Mouse (Mus musculus) adrenal gland, postnatal 0 days (tissue): ENCODE data around the gene Duxbl1. TPM values are rescaled to one million over a fixed set of nuclear protein-coding genes. Genes with fewer than 3 reads are reported as not detected.

Experiments
- polyA plus RNA-seq: library from polyadenylated mRNA; unstranded; fragments of >200 nt; fragmentation: Nextera tagmentation; extraction: Ambion mirVana; gene quantifications from 2 replicates; pipeline ENCODE4 v1.2.1, GENCODE M21; 2015

The Duxbl1 gene
- polyA plus RNA-seq, result 0.76 and 0.97 TPM in 2 replicates

DNA sequence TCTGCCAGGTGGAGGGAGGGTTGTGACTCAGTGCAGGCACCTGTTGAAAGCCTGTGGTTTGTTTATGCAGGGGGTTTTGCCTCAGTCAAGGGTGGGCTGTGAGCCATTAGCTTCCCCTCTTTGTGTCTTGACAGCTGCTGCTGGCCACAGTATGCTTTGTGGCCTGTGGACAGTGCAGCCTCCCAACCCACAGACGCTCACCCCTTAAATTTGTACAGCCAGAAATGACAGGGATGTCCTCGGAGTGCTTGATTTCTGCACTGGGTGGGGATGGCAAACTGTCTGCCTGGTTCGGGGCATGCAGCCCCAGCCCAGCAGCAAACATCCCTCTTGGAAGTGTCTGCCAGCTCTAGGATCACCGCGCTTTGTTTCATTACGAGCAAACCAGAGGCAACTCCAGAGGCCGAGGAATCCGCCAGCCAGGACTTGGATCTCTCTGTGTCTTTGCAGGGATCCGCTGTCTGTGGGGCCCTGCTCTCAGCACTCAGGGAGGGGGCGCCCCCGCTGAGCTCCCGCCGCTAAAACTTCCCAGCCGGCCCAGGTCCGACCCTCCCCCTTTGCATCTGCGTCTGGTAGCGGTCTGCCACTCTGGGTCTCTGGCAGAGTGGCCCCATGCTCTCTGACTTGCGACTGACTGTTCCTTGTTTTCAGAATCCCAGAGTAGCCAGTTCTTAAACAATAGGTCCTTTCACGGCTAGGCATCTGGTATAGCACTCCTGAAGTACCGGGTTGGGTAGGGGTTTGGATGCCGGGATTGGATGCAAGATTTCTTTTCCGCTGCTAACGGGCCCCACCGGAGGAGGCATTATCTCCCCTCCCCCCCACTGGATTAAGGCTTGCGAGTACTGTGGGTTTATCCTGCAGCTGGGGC lies at the start of gene Duxbl1:
Gene Duxbl1 (plus strand): TSS at position 207 of the 871 bp plus-strand sequence.

DNA sequence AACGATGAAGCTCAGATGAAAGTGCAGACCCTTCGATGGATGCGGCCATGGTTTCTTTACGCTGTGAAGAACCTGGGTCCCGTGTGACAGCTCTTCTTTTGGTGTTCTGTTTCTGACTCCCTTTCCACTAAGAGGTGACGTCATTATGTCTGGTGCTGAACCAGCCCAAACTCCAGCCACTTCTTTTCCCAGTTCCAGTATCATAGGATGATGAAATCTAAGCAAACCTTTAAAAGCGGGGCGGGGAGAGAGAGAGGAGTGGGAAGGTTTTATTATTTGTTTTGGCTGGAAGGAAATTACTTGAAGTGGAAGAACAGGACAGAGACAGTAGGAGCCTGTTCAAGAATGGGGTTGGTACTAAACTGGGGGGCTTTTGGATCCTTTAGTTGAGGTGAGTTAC lies 40.4 kb upstream of the Duxbl1 start, which contains the start of gene Cphx1:
Gene Cphx1 (plus strand): TSS at position 301 of the 400 bp plus-strand sequence.

Other genes starting within 250 kb of the Duxbl1 start
- 13.5 and 17.1 TPM in 2 replicates for gene Zcchc24, start 209.5 kb upstream of the Duxbl1 start, polyA plus RNA-seq
- gene Anxa11, start 136.4 kb upstream of the Duxbl1 start, polyA plus RNA-seq, result 22.6 and 33.0 TPM in 2 replicates
- 2.5 and 2.9 TPM in 2 replicates for gene Plac9a, start 75.5 kb upstream of the Duxbl1 start, polyA plus RNA-seq
- gene Tmem254a, start 50.9 kb upstream of the Duxbl1 start, polyA plus RNA-seq, result 1.4 and 3.9 TPM in 2 replicates
- gene Cphx1, start 40.3 kb upstream of the Duxbl1 start, polyA plus RNA-seq, result not detected in 2 replicates
- 99.0 and 234 TPM in 2 replicates for gene Gm9780, start 64.1 kb downstream of the Duxbl1 start, polyA plus RNA-seq
- 26.4 and 33.1 TPM in 2 replicates for gene Tmem254c, start 88.8 kb downstream of the Duxbl1 start, polyA plus RNA-seq
- not detected in 2 replicates for gene Cphx2, start 102.9 kb downstream of the Duxbl1 start, polyA plus RNA-seq
- 0.11 TPM in 1 of 2 replicates, not detected in the other for gene Cphx3, start 103.7 kb downstream of the Duxbl1 start, polyA plus RNA-seq
- not detected in 2 replicates for gene Duxbl2, start 139.8 kb downstream of the Duxbl1 start, polyA plus RNA-seq
- 131 and 280 TPM in 2 replicates for gene Plac9b, start 203.9 kb downstream of the Duxbl1 start, polyA plus RNA-seq
- gene Tmem254b, start 228.5 kb downstream of the Duxbl1 start, polyA plus RNA-seq, result 24.7 and 25.0 TPM in 2 replicates